Mouse (Mus musculus) E14TG2a.4 (cell line): ENCODE measurements around the gene Cd163.
A peak's percentile ranks its signal among the peaks of the same experiment; 100 is the strongest.

ENCODE experiments used
- H3K27me3 ChIP-seq: 2 replicates; pipeline ENCODE4 v1.6.1; 2014; ENCODE audit warnings: low read length, control low read depth; ENCODE audit not compliant: insufficient read depth
- H3K36me3 ChIP-seq: 2 replicates; pipeline ENCODE4 v1.6.1; 2014; ENCODE audit warnings: low read length, control low read depth; ENCODE audit not compliant: insufficient read depth
- H3K4me1 ChIP-seq: replicated peaks from 2 replicates; pipeline ENCODE4 v1.6.1; 2014; ENCODE audit warnings: low read depth, low read length, control low read depth
- H3K4me3 ChIP-seq: replicated peaks from 2 replicates; pipeline ENCODE4 v1.5.1; 2014; ENCODE audit warnings: mild to moderate bottlenecking, low read length
- H3K9me3 ChIP-seq: 2 replicates; pipeline ENCODE4 v1.6.1; 2014; ENCODE audit warnings: low read length, control low read depth
- CTCF ChIP-seq: conservative IDR thresholded peaks from 2 replicates; pipeline ENCODE4 v1.5.1; 2014; ENCODE audit warnings: low read length
- NANOG ChIP-seq: IDR thresholded peaks from 2 replicates; pipeline ENCODE4 v1.6.1; 2014; ENCODE audit warnings: borderline replicate concordance, low read length, mixed read lengths
- POU5F1 ChIP-seq: IDR thresholded peaks from 2 replicates; pipeline ENCODE4 v1.6.1; 2014; ENCODE audit warnings: low read length, borderline replicate concordance

Cd163 gene

DNA sequence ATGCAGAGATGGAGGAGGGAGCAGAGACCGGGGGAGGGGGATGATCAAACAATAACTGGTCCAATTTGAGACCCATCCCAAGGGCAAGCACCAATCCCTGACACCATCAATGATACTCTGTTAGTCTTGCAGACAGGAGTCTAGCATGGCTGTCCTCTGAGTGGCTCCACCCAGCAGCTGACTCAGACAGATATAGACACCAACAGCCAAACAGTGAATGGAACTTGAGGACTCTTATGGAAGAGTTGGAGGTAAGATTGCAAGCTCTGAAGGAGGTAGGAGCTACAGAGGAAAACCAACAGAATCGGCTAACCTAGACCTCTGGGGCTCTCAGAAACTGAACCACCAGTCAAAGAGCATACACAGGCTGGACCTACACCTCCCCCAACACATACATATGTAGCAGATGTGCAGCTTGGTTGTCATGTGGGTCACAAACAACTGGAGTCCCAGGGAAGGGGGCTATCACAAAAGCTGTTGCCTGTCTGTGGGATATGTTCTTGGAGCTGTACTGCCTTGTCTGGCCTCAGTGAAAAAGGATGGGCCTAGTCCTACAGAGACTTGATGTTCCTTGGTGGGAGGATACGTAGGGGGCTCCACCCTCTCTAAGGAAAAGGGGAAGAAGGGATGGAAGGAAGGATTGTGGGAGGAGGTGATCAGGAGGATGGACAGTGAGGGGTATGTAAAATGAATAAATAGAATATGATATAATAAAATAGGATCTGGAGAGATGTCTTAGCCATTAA is 2.8 kb upstream of the Cd163 start:
- no peaks in the 10 kb centered on the region for H3K36me3 ChIP-seq
- no peaks in the 10 kb centered on the region for H3K27me3 ChIP-seq
- no peak overlapping the region for H3K4me3 ChIP-seq
- H3K9me3 ChIP-seq, result peaks cover 9% of the 10 kb centered on the region
- H3K4me1 ChIP-seq, result no peaks in the 10 kb centered on the region
- no peak for TF ChIP-seq NANOG
- no peak for TF ChIP-seq CTCF
- no peak for TF ChIP-seq POU5F1

DNA sequence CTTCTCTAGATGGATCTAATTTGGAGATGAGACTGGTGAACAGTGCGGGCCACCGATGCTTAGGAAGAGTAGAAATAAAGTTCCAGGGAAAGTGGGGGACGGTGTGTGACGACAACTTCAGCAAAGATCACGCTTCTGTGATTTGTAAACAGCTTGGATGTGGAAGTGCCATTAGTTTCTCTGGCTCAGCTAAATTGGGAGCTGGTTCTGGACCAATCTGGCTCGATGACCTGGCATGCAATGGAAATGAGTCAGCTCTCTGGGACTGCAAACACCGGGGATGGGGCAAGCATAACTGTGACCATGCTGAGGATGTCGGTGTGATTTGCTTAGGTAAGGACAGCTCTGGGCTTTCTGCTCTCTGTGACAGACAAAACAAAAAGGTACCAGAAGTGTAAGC is 4.5 kb downstream of the Cd163 start:
- H3K9me3 ChIP-seq, result no peaks in the 10 kb centered on the region
- H3K27me3 ChIP-seq, result no peaks in the 10 kb centered on the region
- no peaks in the 10 kb centered on the region for H3K36me3 ChIP-seq
- no peaks in the 10 kb centered on the region for H3K4me1 ChIP-seq
- TF ChIP-seq POU5F1, result no peak
- TF ChIP-seq CTCF, result no peak
- TF ChIP-seq NANOG, result no peak
- H3K4me3 ChIP-seq, result no peak overlapping the region

DNA sequence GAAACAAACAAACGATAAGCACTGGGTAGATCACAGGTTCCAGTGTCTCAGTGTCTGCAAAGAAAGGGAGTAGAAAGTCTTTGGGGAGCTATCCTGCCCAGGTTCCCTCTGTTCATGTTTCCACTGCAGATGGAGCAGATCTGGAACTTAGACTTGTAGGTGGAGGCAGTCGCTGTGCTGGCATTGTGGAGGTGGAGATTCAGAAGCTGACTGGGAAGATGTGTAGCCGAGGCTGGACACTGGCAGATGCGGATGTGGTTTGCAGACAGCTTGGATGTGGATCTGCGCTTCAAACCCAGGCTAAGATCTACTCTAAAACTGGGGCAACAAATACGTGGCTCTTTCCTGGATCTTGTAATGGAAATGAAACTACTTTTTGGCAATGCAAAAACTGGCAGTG is 7.8 kb downstream of the Cd163 start:
- Histone ChIP-seq H3K4me1 (no peaks in the 10 kb centered on the region), H3K9me3 (no peaks in the 10 kb centered on the region), H3K27me3 (no peaks in the 10 kb centered on the region), H3K4me3 (no peak overlapping the region), H3K36me3 (no peaks in the 10 kb centered on the region)
- TF ChIP-seq NANOG (no peak), CTCF (no peak), POU5F1 (no peak)

DNA sequence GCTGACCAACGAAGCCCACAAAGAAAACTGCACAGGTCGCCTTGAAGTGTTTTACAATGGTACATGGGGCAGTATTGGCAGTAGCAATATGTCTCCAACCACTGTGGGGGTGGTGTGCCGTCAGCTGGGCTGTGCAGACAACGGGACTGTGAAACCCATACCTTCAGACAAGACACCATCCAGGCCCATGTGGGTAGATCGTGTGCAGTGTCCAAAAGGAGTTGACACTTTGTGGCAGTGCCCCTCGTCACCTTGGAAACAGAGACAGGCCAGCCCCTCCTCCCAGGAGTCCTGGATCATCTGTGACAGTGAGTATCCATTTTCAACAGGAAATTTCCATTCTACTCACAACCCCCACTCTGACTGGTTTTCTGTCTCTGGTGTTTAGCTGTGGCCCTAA is 15.9 kb downstream of the Cd163 start:
- no peaks in the 10 kb centered on the region for H3K36me3 ChIP-seq
- H3K9me3 ChIP-seq, result no peaks in the 10 kb centered on the region
- no peak overlapping the region for H3K4me3 ChIP-seq
- H3K4me1 ChIP-seq, result peaks cover 3% of the 10 kb centered on the region
- H3K27me3 ChIP-seq, result no peaks in the 10 kb centered on the region
- TF ChIP-seq NANOG (no peak), CTCF (no peak), POU5F1 (no peak)

DNA sequence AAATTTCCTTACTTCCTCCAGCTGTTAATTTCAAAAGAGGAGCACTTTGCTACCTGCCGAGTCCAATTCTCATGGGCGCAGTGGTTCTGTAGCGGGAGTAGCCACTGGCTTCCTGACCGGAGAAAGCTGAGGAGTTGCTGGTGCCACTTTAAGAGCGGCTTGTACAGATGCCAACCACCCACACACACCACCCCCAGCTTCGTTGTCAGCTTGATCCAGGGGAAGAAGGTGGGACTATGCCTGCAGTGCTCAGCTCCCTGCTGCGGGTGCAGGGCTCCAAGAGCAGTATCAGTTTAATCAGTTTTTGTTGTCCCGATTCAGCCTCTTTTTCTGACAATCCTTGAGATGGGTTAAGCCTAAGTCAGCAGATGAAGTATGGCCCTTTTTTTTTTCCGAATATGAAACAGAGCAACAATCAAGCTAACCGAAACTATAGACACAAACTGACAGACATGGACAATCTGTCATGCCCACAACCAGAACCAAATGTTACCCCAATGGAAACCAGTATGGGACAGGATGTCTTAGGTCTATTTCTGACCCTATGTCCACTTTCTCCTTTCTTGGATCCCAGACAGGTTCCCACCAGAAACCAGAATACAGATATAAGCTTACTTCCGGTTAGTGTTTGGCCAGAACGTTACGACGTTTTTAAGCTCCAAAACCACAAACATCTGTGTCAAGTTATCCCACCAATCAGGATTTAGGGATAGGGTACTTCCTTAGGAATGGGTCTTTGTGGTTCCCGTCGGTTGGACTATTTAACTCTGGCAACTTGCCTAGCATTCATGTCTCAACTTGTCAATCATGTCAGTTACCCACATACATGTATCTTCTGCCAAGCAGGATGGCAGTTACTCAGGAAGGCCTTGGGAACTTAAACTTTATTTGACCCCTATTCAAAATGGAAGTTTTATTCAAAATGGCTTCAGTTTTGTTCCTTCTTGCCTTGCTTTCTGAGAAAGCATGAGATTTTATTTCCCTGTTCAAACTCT is 17.3 kb downstream of the Cd163 start:
- Histone ChIP-seq H3K4me1 (peaks cover 3% of the 10 kb centered on the region), H3K4me3 (no peak overlapping the region), H3K9me3 (no peaks in the 10 kb centered on the region), H3K27me3 (no peaks in the 10 kb centered on the region), H3K36me3 (no peaks in the 10 kb centered on the region)
- TF ChIP-seq NANOG (no peak), POU5F1 (no peak), CTCF (no peak)

DNA sequence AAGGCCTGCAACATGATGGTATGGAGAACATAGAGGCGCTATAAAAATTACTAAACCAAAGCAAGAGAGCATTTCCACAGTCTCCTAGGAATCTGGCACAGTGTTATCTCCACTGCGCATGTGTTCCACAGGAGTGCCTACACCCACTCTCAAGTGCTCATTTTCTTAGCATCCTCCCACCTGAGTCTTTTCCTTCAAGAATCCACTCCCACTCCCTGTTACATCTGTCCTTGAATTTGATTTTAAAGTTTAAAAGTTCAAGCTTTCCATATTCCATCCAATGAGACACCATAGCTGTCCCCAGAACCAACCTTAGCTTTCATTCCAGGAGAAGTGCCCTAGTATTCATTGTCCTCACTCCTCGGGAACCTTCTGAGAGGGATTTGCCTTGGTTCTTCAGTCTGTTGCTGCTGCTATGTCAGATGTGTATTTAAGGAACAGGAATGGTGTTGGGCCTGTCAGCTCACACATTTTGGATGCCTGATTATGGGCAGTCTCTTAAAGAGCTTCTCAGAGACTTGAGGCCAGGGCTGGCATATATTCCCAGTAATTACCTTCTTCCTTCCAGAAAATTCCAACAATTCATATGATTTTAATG is 24.0 kb downstream of the Cd163 start:
- H3K4me1 ChIP-seq, result no peaks in the 10 kb centered on the region
- no peaks in the 10 kb centered on the region for H3K36me3 ChIP-seq
- no peaks in the 10 kb centered on the region for H3K9me3 ChIP-seq
- no peak overlapping the region for H3K4me3 ChIP-seq
- H3K27me3 ChIP-seq, result no peaks in the 10 kb centered on the region
- TF ChIP-seq NANOG (no peak), POU5F1 (no peak), CTCF (no peak)

DNA sequence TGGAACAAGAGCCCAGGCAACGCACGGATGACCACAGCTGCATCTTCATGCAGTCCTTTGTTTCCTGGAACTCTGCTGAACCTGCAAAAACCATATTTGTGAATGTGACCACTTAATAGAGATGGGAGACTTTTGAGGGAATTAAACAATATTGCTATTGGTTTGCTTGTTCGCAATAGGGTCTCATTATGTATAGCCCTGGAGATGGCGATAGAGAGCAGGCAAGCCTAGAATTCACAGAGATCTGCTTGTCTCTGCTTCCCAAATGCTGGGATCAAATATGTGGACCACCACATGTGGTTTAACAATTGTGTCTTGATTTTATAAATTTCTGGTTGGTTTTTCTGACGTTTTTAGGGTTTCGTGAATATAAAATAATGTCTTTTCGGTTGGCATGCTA is 25.2 kb downstream of the Cd163 start:
- H3K9me3 ChIP-seq, result no peaks in the 10 kb centered on the region
- H3K36me3 ChIP-seq, result no peaks in the 10 kb centered on the region
- H3K27me3 ChIP-seq, result no peaks in the 10 kb centered on the region
- TF ChIP-seq CTCF (peak; percentile 65), NANOG (no peak), POU5F1 (no peak)
- H3K4me1 ChIP-seq, result no peaks in the 10 kb centered on the region
- no peak overlapping the region for H3K4me3 ChIP-seq

DNA sequence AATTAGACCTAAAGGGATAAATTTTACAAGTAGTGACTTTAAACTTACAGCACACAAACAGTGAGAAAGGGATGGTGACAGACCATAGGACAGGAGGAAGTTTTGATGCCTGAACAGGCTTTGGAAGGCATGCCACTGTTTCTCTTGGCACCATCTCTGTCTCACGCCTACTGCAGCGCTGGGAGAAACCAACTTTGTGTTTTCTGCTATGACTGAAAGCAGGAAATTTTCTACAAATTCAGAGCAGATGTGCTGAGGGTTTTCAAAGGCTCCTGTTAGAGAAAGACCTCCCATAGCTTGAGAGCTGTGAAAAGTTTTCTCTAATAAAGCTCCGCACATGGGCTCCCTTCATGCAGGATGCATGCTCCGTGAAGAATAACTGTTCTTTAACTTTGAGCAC is 40.6 kb downstream of the Cd163 start:
- no peaks in the 10 kb centered on the region for H3K4me1 ChIP-seq
- TF ChIP-seq NANOG (no peak), CTCF (no peak), POU5F1 (no peak)
- no peaks in the 10 kb centered on the region for H3K27me3 ChIP-seq
- no peak overlapping the region for H3K4me3 ChIP-seq
- no peaks in the 10 kb centered on the region for H3K36me3 ChIP-seq
- H3K9me3 ChIP-seq, result peaks cover 14% of the 10 kb centered on the region
